Mouse (Mus musculus): ENCODE data around the gene Wrb.

Gene Wrb

GRCm38 (mm10) chr16:96158511-96159080, 13.4 kb downstream of the Wrb start:
- no peak for DNase-seq (ENCODE audit: low spot score in 2 of 2)

- peak; percentile 12 to 29 for DNase-seq (ENCODE audit: low spot score in 2 of 2)
Measured at GRCm38 (mm10) chr16:96159091-96159731, 14.0 kb downstream of the Wrb start.

- no peak for DNase-seq (ENCODE audit: low spot score in 2 of 2)
Measured at GRCm38 (mm10) chr16:96159794-96160346, 14.7 kb downstream of the Wrb start.

GRCm38 (mm10) chr16:96160927-96161326, 15.7 kb downstream of the Wrb start:
- no peak for DNase-seq (ENCODE audit: low spot score in 2 of 2)

GRCm38 (mm10) chr16:96161336-96161735, 16.1 kb downstream of the Wrb start:
- no peak for DNase-seq (ENCODE audit: low spot score in 2 of 2)

- DNase-seq (ENCODE audit: low spot score in 2 of 2): no peak
Measured at GRCm38 (mm10) chr16:96165723-96166264, 20.6 kb downstream of the Wrb start.

- DNase-seq (ENCODE audit: low spot score in 2 of 2): no peak
Measured at GRCm38 (mm10) chr16:96168837-96169236, 23.6 kb downstream of the Wrb start.

GRCm38 (mm10) chr16:96173648-96174047, 28.4 kb downstream of the Wrb start:
- DNase-seq (ENCODE audit: low spot score in 2 of 2): no peak

- no peak for DNase-seq (ENCODE audit: low spot score in 2 of 2)
Measured at GRCm38 (mm10) chr16:96175399-96175798, 30.2 kb downstream of the Wrb start.

- DNase-seq (ENCODE audit: low spot score in 2 of 2): no peak
Measured at GRCm38 (mm10) chr16:96179156-96179555, 33.9 kb downstream of the Wrb start.

GRCm38 (mm10) chr16:96187619-96188018, 42.4 kb downstream of the Wrb start:
- no peak for DNase-seq (ENCODE audit: low spot score in 2 of 2)

GRCm38 (mm10) chr16:96191531-96192506, 46.6 kb downstream of the Wrb start, which contains the start of gene Lca5l:
Gene Lca5l, minus strand, starts transcription at chr16:96192271.
- DNase-seq (ENCODE audit: low spot score in 2 of 2): peak; percentile 85 to 91

GRCm38 (mm10) chr16:96199913-96200701, 54.9 kb downstream of the Wrb start, which contains the start of gene Sh3bgr:
Gene Sh3bgr, plus strand, starts transcription at chr16:96200450.
- DNase-seq (ENCODE audit: low spot score in 2 of 2): no peak

- no peak for DNase-seq (ENCODE audit: low spot score in 2 of 2)
Measured at GRCm38 (mm10) chr16:96200702-96201028, 55.5 kb downstream of the Wrb start.

GRCm38 (mm10) chr16:96201485-96202232, 56.5 kb downstream of the Wrb start:
- DNase-seq (ENCODE audit: low spot score in 2 of 2): no peak

All from natural killer cell, adult 2 months (primary cell).